Mouse (Mus musculus) forebrain, embryonic 15.5 days (tissue): ENCODE measurements around the gene Parva. TPM values are rescaled to one million over a fixed set of nuclear protein-coding genes. Genes with fewer than 3 reads are reported as not detected.

Experiments used
- ATAC-seq: fragments of 200-750 bp; cut with Nextera tagmentation; replicated peaks from 2 replicates; pipeline ENCODE4 v1.8.0; 2017; ENCODE audit warnings: mild to moderate bottlenecking, moderate TSS enrichment, moderate library complexity
- H3K27ac ChIP-seq: fragments of 300-500 bp; sonication (generic); replicated peaks from 2 replicates; pipeline ENCODE4 v1.5.1; 2015; ENCODE audit warnings: mild to moderate bottlenecking, inconsistent platforms
- H3K27me3 ChIP-seq: fragments of 300-500 bp; sonication (generic); 2 replicates; pipeline ENCODE4 v1.6.1; 2015; ENCODE audit warnings: inconsistent platforms
- H3K36me3 ChIP-seq: fragments of 300-500 bp; sonication (generic); 2 replicates; pipeline ENCODE4 v1.6.1; 2015; ENCODE audit warnings: mild to moderate bottlenecking, inconsistent platforms
- H3K4me1 ChIP-seq: fragments of 300-500 bp; sonication (generic); 2 replicates; pipeline ENCODE4 v1.6.1; 2015; ENCODE audit warnings: inconsistent platforms
- H3K4me2 ChIP-seq: fragments of 300-500 bp; sonication (generic); replicated peaks from 2 replicates; pipeline ENCODE4 v1.6.1; 2015; ENCODE audit warnings: mild to moderate bottlenecking, inconsistent platforms
- H3K4me3 ChIP-seq: fragments of 300-500 bp; sonication (generic); 2 replicates; pipeline ENCODE4 v1.5.1; 2015; ENCODE audit warnings: mild to moderate bottlenecking, inconsistent platforms
- H3K9ac ChIP-seq: fragments of 300-500 bp; sonication (generic); replicated peaks from 2 replicates; pipeline ENCODE4 v1.6.1; 2015; ENCODE audit warnings: mild to moderate bottlenecking, inconsistent platforms
- H3K9me3 ChIP-seq: fragments of 300-500 bp; sonication (generic); 2 replicates; pipeline ENCODE4 v1.6.1; 2016; ENCODE audit warnings: inconsistent platforms
- WGBS: fragments of 180-500 bp; shearing (Covaris S2); methylation state at CpG from one replicate; pipeline ENCODE4 v1.1.7; 2015; ENCODE audit warnings: mixed read lengths; 5-methylcytosine and 5-hydroxymethylcytosine counted together
- polyA plus RNA-seq: library from polyadenylated mRNA; unstranded; fragments of >200 nt; fragmentation: Nextera tagmentation; extraction: Ambion mirVana; gene quantifications from 2 replicates; pipeline ENCODE4 v1.2.1, GENCODE M21; 2015

Parva gene
- polyA plus RNA-seq, 1 experiment from 2014 or later: 22.2 TPM

DNA sequence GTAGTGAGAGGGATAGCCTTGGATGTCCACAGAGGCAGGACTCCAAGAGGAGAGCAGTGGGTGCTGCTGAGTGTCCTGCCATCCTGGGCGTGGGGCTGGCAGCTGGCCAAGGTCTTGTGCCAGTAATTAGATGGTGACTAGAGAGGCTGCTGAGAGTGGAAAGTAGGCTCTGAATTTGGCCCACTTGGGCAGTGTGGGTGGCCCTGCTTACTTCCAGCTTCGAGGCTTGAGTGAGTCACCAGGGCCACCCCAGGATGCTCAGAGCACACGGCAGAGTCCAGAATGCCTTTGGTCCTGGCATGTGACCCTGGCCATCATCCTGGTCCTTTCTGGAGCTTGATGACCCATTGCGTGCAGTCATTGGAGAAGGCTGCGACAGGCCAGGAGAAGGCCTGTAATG, 31.1 kb downstream of the Parva start:
- H3K36me3 ChIP-seq: no peaks in the 10 kb centered on the region
- no peak overlapping the region for H3K9ac ChIP-seq
- 63% methylated on average over 5 of the region's 5 CpGs for WGBS
- H3K4me3 ChIP-seq: no peak overlapping the region
- H3K27me3 ChIP-seq: no peaks in the 10 kb centered on the region
- no peak for ATAC-seq
- H3K4me1 ChIP-seq: peaks cover 11% of the 10 kb centered on the region; the same call in 1 of the 2 replicates
- H3K27ac ChIP-seq: no peak overlapping the region
- no peak overlapping the region for H3K4me2 ChIP-seq
- H3K9me3 ChIP-seq: no peaks in the 10 kb centered on the region

DNA sequence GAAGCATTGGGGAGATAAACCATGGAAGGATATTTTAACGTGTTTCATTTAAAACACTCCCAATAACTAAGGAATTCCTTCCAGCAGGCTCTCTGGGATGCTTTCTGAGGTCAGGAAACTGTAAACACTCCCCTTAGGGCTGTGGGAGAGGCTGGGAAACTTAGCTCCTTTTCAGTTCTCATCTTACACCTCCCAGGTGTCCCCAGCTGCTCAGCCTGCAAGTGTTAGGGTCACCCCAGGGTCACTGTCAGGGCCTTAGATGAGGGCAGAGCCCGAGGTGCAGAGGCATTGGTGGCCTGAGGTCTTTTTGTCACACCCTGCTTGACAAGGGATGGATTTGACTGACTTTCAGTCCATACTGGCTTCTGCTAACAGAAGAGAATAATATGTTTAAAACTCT, 35.8 kb downstream of the Parva start:
- no peaks in the 10 kb centered on the region for H3K27me3 ChIP-seq
- no peak overlapping the region for H3K4me2 ChIP-seq
- H3K36me3 ChIP-seq: no peaks in the 10 kb centered on the region
- H3K9me3 ChIP-seq: no peaks in the 10 kb centered on the region
- no peak overlapping the region for H3K27ac ChIP-seq
- no peak for ATAC-seq
- H3K4me1 ChIP-seq: peaks cover 14% of the 10 kb centered on the region
- WGBS: 13% methylated on average over 2 of the region's 2 CpGs
- H3K9ac ChIP-seq: no peak overlapping the region
- no peak overlapping the region for H3K4me3 ChIP-seq

DNA sequence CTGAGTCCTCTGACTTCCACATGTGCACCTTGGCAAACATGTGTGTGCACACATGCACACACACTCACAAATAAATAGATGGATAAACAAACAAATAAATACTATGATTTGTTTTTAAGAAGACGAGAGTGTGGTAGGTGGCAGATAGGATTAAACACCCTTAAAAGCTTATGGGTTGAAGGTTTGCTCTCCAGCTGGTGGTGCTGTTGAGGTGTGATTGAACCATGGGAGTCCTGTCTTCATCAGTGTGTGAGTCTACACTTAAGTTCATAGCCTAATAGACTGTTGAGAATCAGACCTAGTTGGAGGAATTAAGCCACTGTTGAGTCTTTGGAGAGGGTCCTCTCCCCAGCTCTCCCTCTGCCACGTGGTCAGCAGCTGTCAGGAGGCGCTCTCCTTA, 38.6 kb downstream of the Parva start:
- H3K9me3 ChIP-seq: no peaks in the 10 kb centered on the region
- H3K27me3 ChIP-seq: no peaks in the 10 kb centered on the region
- 81% methylated on average over 3 of the region's 3 CpGs for WGBS

DNA sequence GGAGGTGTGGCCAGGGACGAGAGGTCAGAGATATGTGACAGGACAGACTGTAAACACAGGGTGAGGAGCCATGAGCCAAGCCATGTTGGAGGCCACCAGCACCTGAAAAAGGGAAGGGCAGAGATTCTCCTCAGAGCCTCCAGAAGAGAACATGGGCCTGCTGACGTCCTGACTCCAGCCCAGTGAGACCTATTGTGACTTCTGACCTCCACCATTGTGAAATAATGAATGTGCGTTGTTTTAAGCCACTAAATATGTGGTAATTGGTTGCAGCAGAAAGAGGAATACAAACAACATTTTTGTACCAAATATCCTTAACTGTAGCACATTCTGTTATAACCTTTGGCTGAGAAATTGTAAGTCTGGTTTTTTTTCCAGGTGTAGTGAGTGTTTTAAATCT, 39.5 kb downstream of the Parva start:
- Histone ChIP-seq H3K27ac (no peak overlapping the region), H3K4me2 (no peak overlapping the region), H3K36me3 (no peaks in the 10 kb centered on the region), H3K4me1 (peaks cover 21% of the 10 kb centered on the region), H3K27me3 (no peaks in the 10 kb centered on the region), H3K9ac (no peak overlapping the region), H3K9me3 (no peaks in the 10 kb centered on the region), H3K4me3 (no peak overlapping the region)
- no peak for ATAC-seq
- 77% methylated on average over 3 of the region's 3 CpGs for WGBS

More for the DNA sequence above, 38.6 kb downstream of the Parva start:
- H3K27ac ChIP-seq: no peak overlapping the region
- H3K4me3 ChIP-seq: no peak overlapping the region
- H3K4me2 ChIP-seq: no peak overlapping the region
- H3K36me3 ChIP-seq: no peaks in the 10 kb centered on the region
- H3K4me1 ChIP-seq: peaks cover 13% of the 10 kb centered on the region
- no peak overlapping the region for H3K9ac ChIP-seq
- no peak for ATAC-seq

DNA sequence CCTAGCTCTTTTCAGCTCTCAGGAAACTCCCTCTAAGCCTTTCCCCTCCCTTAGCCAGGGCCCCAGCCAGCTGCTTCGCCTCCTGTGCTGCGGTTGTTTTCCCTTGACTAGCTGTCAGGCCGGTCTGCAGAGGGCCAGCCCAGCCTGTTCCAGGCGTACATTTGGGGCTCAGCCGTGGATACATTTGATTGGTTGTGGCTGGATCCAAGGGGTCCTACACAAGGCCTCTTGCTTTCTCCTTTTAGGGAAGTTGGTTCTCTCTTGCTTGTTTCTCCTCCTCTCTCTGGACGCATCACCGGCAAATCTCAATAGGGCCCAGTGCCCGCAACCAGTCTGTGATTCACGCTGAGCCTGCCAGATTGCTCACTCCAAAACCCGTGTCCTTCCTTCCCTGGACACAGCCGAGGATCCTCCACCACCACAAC, 40.4 kb downstream of the Parva start:
- 14% methylated on average over 11 of the region's 11 CpGs for WGBS
- H3K9ac ChIP-seq: no peak overlapping the region
- peak; percentile 72 for ATAC-seq
- H3K4me2 ChIP-seq: no peak overlapping the region
- H3K4me3 ChIP-seq: no peak overlapping the region
- H3K27me3 ChIP-seq: no peaks in the 10 kb centered on the region
- H3K36me3 ChIP-seq: no peaks in the 10 kb centered on the region
- H3K27ac ChIP-seq: peak overlapping the region; percentile 31
- H3K4me1 ChIP-seq: peaks cover 21% of the 10 kb centered on the region
- H3K9me3 ChIP-seq: no peaks in the 10 kb centered on the region

DNA sequence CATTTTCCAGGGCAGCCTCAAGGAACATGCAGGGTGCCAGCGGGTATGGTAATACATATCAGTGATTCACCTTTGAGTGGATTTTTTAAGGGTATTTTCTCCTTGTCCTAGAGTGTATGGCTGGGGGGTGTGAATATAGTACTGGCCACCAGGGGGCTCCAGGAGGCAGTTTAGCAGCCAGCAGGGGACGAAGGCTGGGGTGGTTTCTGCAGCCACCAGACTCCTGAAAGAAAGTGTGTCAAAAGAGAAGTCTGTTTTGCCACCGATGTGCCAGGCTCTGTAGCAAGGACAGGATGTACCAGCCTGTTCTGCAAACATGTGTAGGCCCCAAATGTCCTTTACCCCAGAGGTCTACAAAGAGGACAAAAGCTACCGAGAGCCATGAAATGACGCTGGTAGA, 42.5 kb downstream of the Parva start:
- no peak overlapping the region for H3K27ac ChIP-seq
- H3K9ac ChIP-seq: no peak overlapping the region
- H3K36me3 ChIP-seq: no peaks in the 10 kb centered on the region
- peak; percentile 64 for ATAC-seq
- H3K4me1 ChIP-seq: peaks cover 28% of the 10 kb centered on the region
- no peaks in the 10 kb centered on the region for H3K9me3 ChIP-seq
- no peak overlapping the region for H3K4me3 ChIP-seq
- no peak overlapping the region for H3K4me2 ChIP-seq
- H3K27me3 ChIP-seq: no peaks in the 10 kb centered on the region
- WGBS: 40% methylated on average over 5 of the region's 5 CpGs

DNA sequence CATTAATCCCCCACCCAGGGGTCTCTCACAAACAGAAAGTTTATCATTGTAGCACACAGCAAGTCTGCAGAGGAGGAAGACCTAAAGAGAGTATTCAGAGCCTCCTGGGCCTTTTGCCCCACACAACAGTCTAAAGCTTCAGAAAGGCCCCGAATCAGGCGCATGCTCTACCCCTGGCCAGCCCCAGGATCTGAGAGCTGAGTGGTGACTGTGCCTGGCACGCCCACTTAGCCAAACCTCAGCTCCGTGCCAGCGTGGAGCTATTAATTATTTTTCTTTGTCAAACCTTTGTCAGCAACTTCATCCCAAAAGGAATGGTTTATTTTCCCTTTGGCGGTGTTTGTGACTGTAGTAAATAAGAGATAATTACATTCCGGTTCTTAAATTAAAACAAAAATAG, 44.0 kb downstream of the Parva start:
- Histone ChIP-seq H3K27ac (no peak overlapping the region), H3K4me3 (no peak overlapping the region), H3K9me3 (no peaks in the 10 kb centered on the region), H3K4me1 (peaks cover 28% of the 10 kb centered on the region), H3K36me3 (no peaks in the 10 kb centered on the region), H3K27me3 (no peaks in the 10 kb centered on the region), H3K9ac (no peak overlapping the region), H3K4me2 (no peak overlapping the region)
- WGBS: 32% methylated on average over 7 of the region's 7 CpGs
- ATAC-seq: no peak; the same call in 1 of the 2 replicates

DNA sequence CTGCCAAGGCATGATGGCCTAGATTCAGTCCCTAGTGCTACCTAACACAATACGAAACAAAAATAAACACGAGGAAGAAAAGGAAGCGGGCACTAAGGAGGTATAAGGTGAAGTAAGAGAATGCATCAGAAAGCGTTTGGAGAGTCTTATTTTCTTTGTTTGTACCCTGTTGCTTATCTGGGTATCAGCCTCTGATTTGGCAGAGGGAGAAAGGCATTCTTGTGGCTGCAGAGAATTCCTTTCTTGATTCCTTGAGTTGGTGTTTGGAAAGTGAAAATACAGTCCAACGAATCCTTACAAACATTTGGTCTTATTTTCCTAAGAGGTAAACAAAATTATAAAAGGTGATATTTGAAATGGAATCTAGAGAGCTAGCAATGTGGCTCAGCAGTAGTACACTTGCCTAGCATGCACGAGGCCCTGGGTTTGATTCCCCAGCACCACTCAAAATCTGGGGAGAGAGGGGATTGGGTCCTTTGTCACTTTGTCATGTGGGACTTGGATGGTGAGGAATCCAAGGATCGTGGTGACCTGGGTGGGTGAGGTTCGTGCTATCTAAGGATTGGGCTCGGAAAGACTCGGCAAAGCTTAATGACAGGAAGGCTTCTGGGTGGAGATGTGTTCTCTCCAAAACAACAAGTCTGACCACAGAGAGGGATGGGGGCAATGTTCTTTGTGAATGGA, 44.9 kb downstream of the Parva start:
- Histone ChIP-seq H3K27me3 (no peaks in the 10 kb centered on the region), H3K36me3 (no peaks in the 10 kb centered on the region), H3K27ac (no peak overlapping the region), H3K4me1 (peaks cover 28% of the 10 kb centered on the region), H3K4me3 (no peak overlapping the region), H3K4me2 (no peak overlapping the region), H3K9ac (no peak overlapping the region), H3K9me3 (no peaks in the 10 kb centered on the region)
- WGBS: 81% methylated on average over 10 of the region's 10 CpGs
- no peak for ATAC-seq

DNA sequence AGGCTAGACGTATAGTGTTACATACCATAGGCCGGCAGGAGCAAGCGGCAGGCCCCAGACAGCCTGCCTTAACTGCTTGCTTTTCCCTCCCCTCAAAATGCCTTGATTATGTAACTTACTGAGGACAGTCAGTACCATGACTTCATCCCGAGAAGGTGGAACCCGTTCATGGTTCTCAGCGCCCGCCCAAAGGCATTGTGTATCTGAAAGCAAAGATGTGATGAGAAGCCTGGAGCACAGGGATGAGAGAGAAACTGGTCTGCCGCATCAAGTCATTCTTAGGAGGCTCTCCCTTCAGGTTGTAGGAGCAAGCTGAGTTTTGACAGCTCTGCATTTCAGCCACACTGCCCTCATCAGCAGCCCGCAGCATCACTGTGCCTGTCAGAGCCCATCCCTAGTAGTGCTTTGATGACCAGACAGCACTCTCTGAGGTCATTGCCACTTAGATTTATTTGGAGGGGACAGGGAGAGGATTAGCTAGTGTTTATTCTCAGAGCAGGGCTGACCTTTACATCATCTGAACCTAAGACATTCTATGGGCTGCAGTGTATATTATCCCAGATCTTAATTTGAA, 45.5 kb downstream of the Parva start:
- no peak for ATAC-seq
- no peaks in the 10 kb centered on the region for H3K9me3 ChIP-seq
- H3K9ac ChIP-seq: no peak overlapping the region
- no peaks in the 10 kb centered on the region for H3K27me3 ChIP-seq
- H3K4me3 ChIP-seq: no peak overlapping the region
- H3K4me2 ChIP-seq: no peak overlapping the region
- H3K36me3 ChIP-seq: no peaks in the 10 kb centered on the region
- no peak overlapping the region for H3K27ac ChIP-seq
- WGBS: 72% methylated on average over 9 of the region's 9 CpGs
- peaks cover 21% of the 10 kb centered on the region for H3K4me1 ChIP-seq

DNA sequence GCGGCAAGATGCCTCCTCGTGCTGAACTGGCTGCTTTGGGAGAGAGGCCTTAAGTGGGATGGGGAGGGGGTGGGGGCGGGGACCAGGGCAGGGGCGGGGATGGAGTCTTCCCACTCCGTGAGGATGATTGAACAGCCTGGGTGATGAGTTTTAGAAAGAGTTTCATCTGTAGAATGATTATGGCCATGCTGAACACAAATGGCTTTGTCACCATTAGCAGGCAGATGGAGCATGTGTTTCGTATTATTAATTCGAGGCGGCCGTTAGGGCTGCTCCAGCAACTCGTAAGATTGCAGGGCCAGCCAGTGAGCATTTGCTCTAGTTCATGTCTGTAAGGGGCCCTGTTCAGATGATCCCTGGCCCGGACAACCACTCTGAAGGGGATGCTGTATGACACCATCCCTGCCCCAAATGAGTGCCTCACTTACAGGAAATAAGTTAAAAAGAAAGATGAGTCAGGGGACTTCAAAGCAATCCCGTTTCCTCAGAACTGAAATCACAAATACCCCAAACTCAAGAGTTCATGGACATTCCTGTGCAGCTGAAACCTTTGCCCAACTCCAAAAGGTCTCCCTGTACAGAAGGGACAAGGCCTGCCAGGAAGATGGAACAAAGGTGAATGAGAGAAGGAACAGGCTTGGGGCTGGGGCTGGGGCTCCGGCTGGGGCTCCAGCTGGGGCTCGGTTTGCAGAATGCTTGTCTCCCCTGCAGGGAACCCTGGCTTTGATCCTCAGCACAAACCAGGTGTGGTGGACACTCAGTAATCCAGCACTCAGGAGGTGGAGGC, 46.5 kb downstream of the Parva start:
- Histone ChIP-seq H3K27ac (no peak overlapping the region), H3K4me3 (no peak overlapping the region), H3K9me3 (no peaks in the 10 kb centered on the region), H3K36me3 (no peaks in the 10 kb centered on the region), H3K4me1 (peaks cover 17% of the 10 kb centered on the region), H3K27me3 (no peaks in the 10 kb centered on the region), H3K9ac (no peak overlapping the region), H3K4me2 (no peak overlapping the region)
- ATAC-seq: peak; percentile 26; the same call in 1 of the 2 replicates
- WGBS: 23% methylated on average over 14 of the region's 14 CpGs

DNA sequence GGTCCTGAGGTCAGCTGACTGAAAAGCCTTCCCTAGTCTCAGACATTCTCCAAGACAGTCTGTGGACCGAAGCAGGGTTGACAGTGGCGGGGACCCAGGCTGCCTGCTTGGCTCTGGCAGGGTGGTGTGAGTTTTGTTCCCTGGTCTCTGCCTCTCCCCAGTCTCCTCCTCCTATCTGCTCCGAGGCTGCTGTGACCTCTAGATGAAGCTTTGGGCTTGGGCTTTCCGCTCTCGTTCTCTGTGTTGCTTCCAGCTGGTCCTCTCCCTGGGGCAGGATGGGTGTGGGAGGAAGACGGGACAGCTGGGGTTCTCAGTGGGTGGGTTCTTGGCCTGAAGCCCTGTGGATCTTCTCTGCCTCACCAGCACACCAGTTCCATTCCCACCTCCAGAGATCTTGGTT, 51.8 kb downstream of the Parva start:
- no peak overlapping the region for H3K27ac ChIP-seq
- WGBS: 71% methylated on average over 6 of the region's 6 CpGs
- H3K27me3 ChIP-seq: no peaks in the 10 kb centered on the region
- H3K36me3 ChIP-seq: no peaks in the 10 kb centered on the region
- H3K4me2 ChIP-seq: no peak overlapping the region
- no peaks in the 10 kb centered on the region for H3K4me1 ChIP-seq
- no peak overlapping the region for H3K9ac ChIP-seq
- H3K9me3 ChIP-seq: no peaks in the 10 kb centered on the region
- no peak overlapping the region for H3K4me3 ChIP-seq
- ATAC-seq: no peak

DNA sequence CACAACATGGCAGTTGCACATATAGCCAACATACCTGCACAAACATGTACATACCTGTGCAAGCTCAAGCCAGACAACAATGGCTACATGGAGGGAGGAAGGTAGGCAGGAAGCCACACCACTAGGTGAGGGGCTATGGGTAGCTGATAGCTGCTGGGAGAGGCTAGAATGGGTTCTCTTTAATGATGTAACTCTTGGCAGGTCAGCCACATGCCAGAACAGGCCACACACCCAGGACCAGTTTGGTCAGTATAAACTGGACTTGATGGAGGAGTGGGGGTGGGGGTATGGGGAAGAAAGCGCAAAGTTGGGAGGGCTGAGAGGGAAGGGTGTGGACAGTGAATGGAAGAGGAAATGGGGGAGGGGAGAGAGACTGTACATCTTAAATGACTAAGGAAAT, 53.7 kb downstream of the Parva start:
- Histone ChIP-seq H3K36me3 (no peaks in the 10 kb centered on the region), H3K27me3 (no peaks in the 10 kb centered on the region), H3K9ac (no peak overlapping the region), H3K9me3 (no peaks in the 10 kb centered on the region), H3K4me1 (no peaks in the 10 kb centered on the region), H3K4me3 (no peak overlapping the region), H3K4me2 (no peak overlapping the region), H3K27ac (no peak overlapping the region)
- 96% methylated on average over 1 of the region's 1 CpGs for WGBS
- ATAC-seq: no peak
